Mouse (Mus musculus) stomach, embryonic 14.5 days (tissue): ENCODE measurements around the gene Fam205a4. TPM values are rescaled to one million over a fixed set of nuclear protein-coding genes. Genes with fewer than 3 reads are reported as not detected.
"Not testable (repeated sequence)": the region's sequence is repeated elsewhere in the genome, so short reads cannot be mapped to it uniquely, and the experiment has no call there.

ENCODE experiments used
- ATAC-seq: fragments of 200-750 bp; cut with Nextera tagmentation; 2 replicates; pipeline ENCODE4 v1.8.0; 2017; ENCODE audit warnings: low read depth, moderate TSS enrichment; ENCODE audit not compliant: insufficient number of reproducible peaks, insufficient read depth, low FRiP score
- H3K27ac ChIP-seq: fragments of 300-500 bp; sonication (generic); 2 replicates; pipeline ENCODE4 v1.5.1; 2014; ENCODE audit warnings: mild to moderate bottlenecking, low read length, moderate library complexity, mixed read lengths
- H3K27me3 ChIP-seq: fragments of 300-500 bp; sonication (generic); 2 replicates; pipeline ENCODE4 v1.6.1; 2014; ENCODE audit warnings: low read length, control low read depth, mixed read lengths; ENCODE audit not compliant: control insufficient read depth, insufficient read depth
- H3K36me3 ChIP-seq: fragments of 300-500 bp; sonication (generic); 2 replicates; pipeline ENCODE4 v1.6.1; 2014; ENCODE audit warnings: mild to moderate bottlenecking, control low read depth, low read length, moderate library complexity, mixed read lengths; ENCODE audit not compliant: control insufficient read depth, insufficient read depth
- H3K4me1 ChIP-seq: fragments of 300-500 bp; sonication (generic); 2 replicates; pipeline ENCODE4 v1.6.1; 2014; ENCODE audit warnings: low read length, control low read depth, mixed read lengths; ENCODE audit not compliant: control insufficient read depth, insufficient read depth
- H3K4me2 ChIP-seq: fragments of 300-500 bp; sonication (generic); replicated peaks from 2 replicates; pipeline ENCODE4 v1.6.1; 2014; ENCODE audit warnings: low read depth, low read length, control low read depth
- H3K4me3 ChIP-seq: fragments of 300-500 bp; sonication (generic); 2 replicates; pipeline ENCODE4 v1.5.1; 2014; ENCODE audit warnings: low read depth, low read length, control low read depth
- H3K9ac ChIP-seq: fragments of 300-500 bp; sonication (generic); replicated peaks from 2 replicates; pipeline ENCODE4 v1.6.1; 2014; ENCODE audit warnings: low read depth, mild to moderate bottlenecking, control low read depth, low read length, moderate library complexity, mixed read lengths
- H3K9me3 ChIP-seq: fragments of 300-500 bp; sonication (generic); 2 replicates; pipeline ENCODE4 v1.6.1; 2016; ENCODE audit warnings: low read depth, low read length, control low read depth; ENCODE audit not compliant: control insufficient read depth
- WGBS: fragments of 180-500 bp; shearing (Covaris S2); extraction: QIAGEN DNeasy Blood & Tissue Kit; methylation state at CpG from one replicate; pipeline ENCODE4 v1.1.7; 2014; 5-methylcytosine and 5-hydroxymethylcytosine counted together
- polyA plus RNA-seq: library from polyadenylated mRNA; unstranded; fragments of >200 nt; fragmentation: Nextera tagmentation; extraction: Ambion mirVana; gene quantifications from 2 replicates; pipeline ENCODE4 v1.2.1, GENCODE M21; 2014

Gene Fam205a4
- 0.49 TPM in 1 of 2 replicates, not detected in the other for polyA plus RNA-seq

DNA sequence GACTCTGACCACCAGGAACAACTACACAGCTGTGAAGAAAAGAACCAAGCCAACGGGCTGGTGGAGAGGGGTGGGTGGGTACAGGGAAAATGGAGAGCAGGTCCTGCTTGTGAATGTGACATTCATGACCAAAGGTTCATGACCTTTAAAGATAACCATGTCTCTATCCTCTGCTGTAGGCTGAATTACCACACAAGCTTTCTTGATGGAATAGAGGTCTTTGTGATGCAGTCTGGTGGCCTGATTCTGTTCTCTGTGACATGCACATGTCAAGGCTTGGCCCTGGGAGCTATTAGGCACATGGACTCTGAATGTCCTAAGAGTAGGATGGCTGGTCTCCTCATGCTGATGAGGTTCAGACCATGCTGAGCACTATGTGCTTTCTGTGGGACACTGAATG is at the start of gene Fam205a4:
Gene Fam205a4 (plus strand): TSS at position 301 of the 400 bp plus-strand sequence.
- not testable (repeated sequence) for H3K36me3 ChIP-seq, ATAC-seq, H3K27me3 ChIP-seq, H3K9me3 ChIP-seq, H3K27ac ChIP-seq, H3K4me1 ChIP-seq, H3K4me2 ChIP-seq, H3K9ac ChIP-seq, H3K4me3 ChIP-seq
- WGBS: no CpG with 5 or more reads among the region's 1 CpGs

DNA sequence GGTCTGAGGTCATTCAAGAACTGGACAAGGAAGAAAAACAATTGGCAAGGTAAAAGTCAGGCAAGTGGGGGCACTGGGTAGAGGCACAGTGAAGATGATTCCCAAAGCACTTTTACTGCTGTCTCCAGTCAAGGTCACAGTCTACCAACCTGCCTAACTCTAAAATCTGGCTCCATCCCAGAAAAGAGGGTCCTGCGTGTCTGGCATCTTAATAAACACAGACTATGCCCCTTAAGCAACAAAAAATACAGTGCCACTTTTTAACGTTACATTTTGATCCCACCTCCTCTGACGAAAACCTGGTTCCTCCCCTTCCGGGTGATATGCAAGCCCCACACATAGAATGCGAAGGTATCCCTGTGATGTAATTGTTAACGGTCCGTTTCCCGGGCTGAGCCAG is 24.6 kb upstream of the Fam205a4 start, which contains the start of gene Gm20878:
Gene Gm20878 (plus strand): TSS at position 301 of the 400 bp plus-strand sequence.
- H3K27ac ChIP-seq, H3K9ac ChIP-seq, ATAC-seq, H3K36me3 ChIP-seq, H3K4me2 ChIP-seq, H3K27me3 ChIP-seq, H3K9me3 ChIP-seq, H3K4me3 ChIP-seq, H3K4me1 ChIP-seq: not testable (repeated sequence)
- WGBS: no CpG with 5 or more reads among the region's 8 CpGs

Other genes with a start within 250 kb of the Fam205a4 start
- gene Dctn3, start 242.9 kb upstream of the Fam205a4 start, polyA plus RNA-seq: 121 and 126 TPM in 2 replicates
- not detected in 2 replicates for gene Arid3c, start 234.9 kb upstream of the Fam205a4 start, polyA plus RNA-seq
- gene Galt, start 210.8 kb upstream of the Fam205a4 start, polyA plus RNA-seq: 35.4 and 40.0 TPM in 2 replicates
- gene Sigmar1, start 209.9 kb upstream of the Fam205a4 start, polyA plus RNA-seq: 81.2 and 90.6 TPM in 2 replicates
- gene Ccl27a, start 191.8 kb upstream of the Fam205a4 start, polyA plus RNA-seq: 44.0 and 49.7 TPM in 2 replicates
- 29.6 and 32.8 TPM in 2 replicates for gene Gm21541, start 62.4 kb upstream of the Fam205a4 start, polyA plus RNA-seq
- gene Gm20878, start 24.5 kb upstream of the Fam205a4 start, polyA plus RNA-seq: 0.78 and 2.2 TPM in 2 replicates
- 0.29 TPM in 1 of 2 replicates, not detected in the other for gene Gm21093, start 68.7 kb downstream of the Fam205a4 start, polyA plus RNA-seq
- gene Gm3893, start 125.1 kb downstream of the Fam205a4 start, polyA plus RNA-seq: not detected in 2 replicates
- gene Gm13304, start 148.8 kb downstream of the Fam205a4 start, polyA plus RNA-seq: not detected in 2 replicates
- not detected in 2 replicates for gene Gm13306, start 187.4 kb downstream of the Fam205a4 start, polyA plus RNA-seq
- gene Gm13305, start 202.5 kb downstream of the Fam205a4 start, polyA plus RNA-seq: not detected in 2 replicates